Mouse (Mus musculus) midbrain, embryonic 10.5 days (tissue): ENCODE results near the gene Dcst1. TPM values are rescaled to one million over a fixed set of nuclear protein-coding genes. Genes with fewer than 3 reads are reported as not detected.

Experiments used
- DNase-seq: peaks from one replicate; pipeline ENCODE4 v3.0.0-alpha.2; 2017; ENCODE audit warnings: low spot score
- H3K27ac ChIP-seq: fragments of 300-500 bp; sonication (generic); replicated peaks from 2 replicates; pipeline ENCODE4 v1.5.1; 2016; ENCODE audit warnings: mild to moderate bottlenecking
- H3K27me3 ChIP-seq: fragments of 300-500 bp; sonication (generic); 2 replicates; pipeline ENCODE4 v1.6.1; 2016; ENCODE audit warnings: low read depth, mild to moderate bottlenecking; ENCODE audit not compliant: poor library complexity, severe bottlenecking
- H3K36me3 ChIP-seq: fragments of 300-500 bp; sonication (generic); 2 replicates; pipeline ENCODE4 v1.6.1; 2016; ENCODE audit warnings: mild to moderate bottlenecking, moderate library complexity
- H3K4me1 ChIP-seq: fragments of 300-500 bp; sonication (generic); 2 replicates; pipeline ENCODE4 v1.6.1; 2016
- H3K4me3 ChIP-seq: fragments of 300-500 bp; sonication (generic); 2 replicates; pipeline ENCODE4 v1.5.1; 2016; ENCODE audit warnings: mild to moderate bottlenecking, moderate library complexity
- H3K9me3 ChIP-seq: fragments of 300-500 bp; sonication (generic); replicated peaks from 2 replicates; pipeline ENCODE4 v1.6.1; 2016; ENCODE audit warnings: mild to moderate bottlenecking
- whole genome bisulfite sequencing: fragments of 180-500 bp; shearing (Covaris S2); methylation state at CpG from one replicate; pipeline ENCODE4 v1.1.7; 2016; 5-methylcytosine and 5-hydroxymethylcytosine counted together
- polyA plus RNA-seq: library from polyadenylated mRNA; unstranded; fragments of >200 nt; fragmentation: Nextera tagmentation; extraction: Ambion mirVana; gene quantifications from 2 replicates; pipeline ENCODE4 v1.2.1, GENCODE M21; 2016

Gene Dcst1
- 0.11 and 0.20 TPM in 2 replicates for polyA plus RNA-seq

GRCm38 (mm10) chr3:89365153-89365485 is at the start of gene Dcst1:
Gene Dcst1 (minus strand): TSS chr3:89365253.
- peaks cover 19% of the 10 kb centered on the region for H3K4me1 ChIP-seq
- 81% methylated on average over 11 of the region's 11 CpGs for WGBS
- H3K4me3 ChIP-seq = no peak within 1 kb of the TSS
- peaks cover 10% of the 10 kb centered on the region; the same call in 1 of the 2 replicates for H3K27me3 ChIP-seq
- H3K9me3 ChIP-seq = no peaks in the 10 kb centered on the region
- peak within 1 kb of the TSS; percentile 38; the same call in 1 of the 2 replicates for H3K27ac ChIP-seq
- no peak for DNase-seq
- H3K36me3 ChIP-seq = no peaks in the 10 kb centered on the region

DNA sequence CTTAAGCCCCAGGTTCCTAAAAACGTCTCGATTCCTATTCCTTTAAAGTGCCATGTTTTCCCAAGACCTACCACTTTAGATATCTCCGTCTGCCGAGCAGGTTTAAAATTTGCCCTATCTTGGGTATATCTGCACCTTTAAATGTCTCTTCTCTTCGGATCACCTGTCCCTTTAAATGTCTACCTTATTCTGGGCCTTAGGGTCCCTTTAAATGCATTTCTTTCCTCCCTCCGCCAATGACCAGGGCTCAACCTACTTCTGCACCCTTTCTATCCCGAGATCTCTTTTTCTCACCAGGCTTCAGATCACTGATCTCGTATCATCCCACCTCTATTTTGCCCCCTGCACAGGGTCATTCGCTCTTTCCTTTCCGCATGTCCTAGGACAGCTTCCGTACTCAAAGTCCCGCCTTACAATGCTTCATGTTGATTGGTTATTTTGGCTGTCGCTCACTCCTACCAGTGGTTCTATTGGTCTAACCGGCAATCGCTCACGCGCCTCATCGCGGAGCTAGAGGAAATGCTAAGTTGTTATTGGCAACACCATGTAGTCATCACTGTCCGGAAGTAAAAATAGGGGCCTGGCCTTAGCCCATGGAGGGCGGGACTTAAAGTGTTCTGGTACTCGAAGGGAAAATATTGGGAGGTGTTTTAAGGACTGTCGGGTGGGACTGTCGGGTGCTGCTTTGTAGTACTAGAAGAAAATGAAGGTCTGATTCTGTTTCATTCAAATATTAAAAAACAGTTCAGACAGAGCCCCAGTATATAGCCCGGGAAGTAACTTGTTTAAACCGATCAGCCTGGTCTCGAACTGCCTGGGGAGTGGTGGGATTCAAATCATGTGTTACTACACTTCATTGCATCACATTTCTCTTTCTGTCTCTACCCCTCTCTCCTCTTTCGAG is 46.7 kb upstream of the Dcst1 start, which contains the start of gene Flad1:
Gene Flad1 (minus strand): TSS at position 381 of the 904 bp plus-strand sequence.
- H3K27ac ChIP-seq = peak within 1 kb of the TSS; percentile 74
- H3K9me3 ChIP-seq = no peaks in the 10 kb centered on the region
- 6% methylated on average over 28 of the region's 28 CpGs for WGBS

DNA sequence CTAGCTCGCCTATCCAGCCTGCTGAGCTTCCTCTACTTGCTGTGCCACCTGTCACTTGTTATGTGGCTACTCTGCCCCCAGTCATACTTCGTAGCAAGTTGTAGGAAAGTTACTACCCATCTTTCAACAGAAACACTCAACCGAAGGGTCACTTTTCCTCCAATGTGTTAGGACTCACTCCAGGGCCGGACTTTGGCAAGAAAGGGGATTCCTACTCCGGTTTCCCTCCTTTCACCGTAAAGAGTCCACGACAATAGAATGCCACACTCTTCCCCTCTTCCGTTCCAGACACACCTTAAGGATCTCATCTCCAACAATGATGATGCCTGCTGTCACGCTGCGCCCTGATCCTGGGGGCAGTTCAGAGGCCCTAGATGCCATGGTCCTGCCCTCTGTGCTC is 45.8 kb upstream of the Dcst1 start:
- Histone ChIP-seq H3K4me3 (peak overlapping the region; percentile 65), H3K27me3 (no peaks in the 10 kb centered on the region), H3K36me3 (peaks cover 54% of the 10 kb centered on the region), H3K4me1 (peaks cover 17% of the 10 kb centered on the region), H3K9me3 (no peaks in the 10 kb centered on the region), H3K27ac (peak overlapping the region; percentile 73; the same call in 1 of the 2 replicates)
- no peak for DNase-seq
- WGBS = 82% methylated on average over 10 of the region's 10 CpGs

More for the DNA sequence above, 46.7 kb upstream of the Dcst1 start, which contains the start of gene Flad1:
- Histone ChIP-seq H3K4me3 (peak within 1 kb of the TSS; percentile 65), H3K4me1 (peaks cover 23% of the 10 kb centered on the region), H3K36me3 (peaks cover 61% of the 10 kb centered on the region), H3K27me3 (no peaks in the 10 kb centered on the region)
- peak; percentile 95 for DNase-seq

GRCm38 (mm10) chr3:89409701-89410100 is 44.6 kb upstream of the Dcst1 start:
- Histone ChIP-seq H3K4me3 (no peak overlapping the region), H3K9me3 (no peaks in the 10 kb centered on the region), H3K36me3 (peaks cover 49% of the 10 kb centered on the region), H3K27ac (no peak overlapping the region), H3K4me1 (peaks cover 17% of the 10 kb centered on the region), H3K27me3 (no peaks in the 10 kb centered on the region)
- no peak for DNase-seq
- 98% methylated on average over 3 of the region's 3 CpGs for WGBS

DNA sequence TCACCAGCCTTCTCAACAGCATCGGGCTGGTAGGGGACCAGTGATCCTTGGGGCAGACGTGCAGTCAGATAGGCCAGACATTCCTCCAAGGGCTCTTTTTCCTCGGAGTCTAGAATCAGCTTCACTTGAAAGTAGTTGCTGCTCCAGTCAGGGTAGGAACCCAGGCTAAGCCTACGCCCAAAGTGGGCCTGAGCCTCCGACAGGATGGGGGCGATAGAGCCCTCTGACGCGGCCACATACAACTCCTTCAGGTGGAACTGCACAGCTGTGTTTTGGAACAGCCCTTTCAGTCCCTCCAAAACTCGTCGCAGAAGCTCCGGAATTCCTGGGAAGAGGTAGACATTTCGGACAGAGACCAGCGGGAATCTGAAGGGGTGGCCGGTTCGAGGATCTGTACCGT is 43.4 kb upstream of the Dcst1 start:
- WGBS = 65% methylated on average over 16 of the region's 16 CpGs
- no peak for DNase-seq
- Histone ChIP-seq H3K36me3 (peaks cover 50% of the 10 kb centered on the region), H3K27ac (no peak overlapping the region), H3K4me1 (peaks cover 17% of the 10 kb centered on the region), H3K27me3 (no peaks in the 10 kb centered on the region), H3K9me3 (no peaks in the 10 kb centered on the region), H3K4me3 (no peak overlapping the region; the same call in 1 of the 2 replicates)

- peaks cover 18% of the 10 kb centered on the region for H3K4me1 ChIP-seq
- no peak overlapping the region for H3K27ac ChIP-seq
- H3K36me3 ChIP-seq = peaks cover 60% of the 10 kb centered on the region
- H3K9me3 ChIP-seq = no peaks in the 10 kb centered on the region
- DNase-seq = no peak
- 91% methylated on average over 6 of the region's 6 CpGs for WGBS
- no peaks in the 10 kb centered on the region for H3K27me3 ChIP-seq
- H3K4me3 ChIP-seq = no peak overlapping the region
Observed at GRCm38 (mm10) chr3:89406887-89407286, 41.8 kb upstream of the Dcst1 start.

DNA sequence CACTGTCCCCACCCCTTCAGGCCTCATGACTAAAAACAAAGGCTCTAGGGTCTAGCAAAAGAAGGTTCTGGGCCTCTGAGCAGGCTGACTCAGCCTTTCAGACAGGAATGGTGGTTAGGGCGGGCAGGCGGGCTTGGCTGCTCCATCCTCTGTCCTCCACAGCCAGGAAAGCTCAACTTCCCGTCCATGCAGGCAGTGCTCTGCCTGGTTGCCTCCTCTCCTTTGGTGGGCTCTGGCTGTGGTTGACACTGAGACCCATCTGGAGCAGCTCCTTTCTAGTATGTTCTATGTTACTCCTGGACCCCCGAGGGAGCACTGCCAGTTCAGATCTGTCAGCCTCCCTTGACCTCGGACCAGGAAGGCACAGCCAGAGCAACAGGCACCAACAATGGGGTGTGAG is 37.6 kb upstream of the Dcst1 start, which contains the start of gene Lenep:
Gene Lenep (minus strand): TSS at position 101 of the 400 bp plus-strand sequence.
- no peaks in the 10 kb centered on the region for H3K27me3 ChIP-seq
- no peak for DNase-seq
- peaks cover 59% of the 10 kb centered on the region for H3K36me3 ChIP-seq
- 76% methylated on average over 5 of the region's 5 CpGs for WGBS
- no peak within 1 kb of the TSS for H3K27ac ChIP-seq
- peaks cover 6% of the 10 kb centered on the region; the same call in 1 of the 2 replicates for H3K4me1 ChIP-seq
- no peak within 1 kb of the TSS for H3K4me3 ChIP-seq
- H3K9me3 ChIP-seq = no peaks in the 10 kb centered on the region

DNA sequence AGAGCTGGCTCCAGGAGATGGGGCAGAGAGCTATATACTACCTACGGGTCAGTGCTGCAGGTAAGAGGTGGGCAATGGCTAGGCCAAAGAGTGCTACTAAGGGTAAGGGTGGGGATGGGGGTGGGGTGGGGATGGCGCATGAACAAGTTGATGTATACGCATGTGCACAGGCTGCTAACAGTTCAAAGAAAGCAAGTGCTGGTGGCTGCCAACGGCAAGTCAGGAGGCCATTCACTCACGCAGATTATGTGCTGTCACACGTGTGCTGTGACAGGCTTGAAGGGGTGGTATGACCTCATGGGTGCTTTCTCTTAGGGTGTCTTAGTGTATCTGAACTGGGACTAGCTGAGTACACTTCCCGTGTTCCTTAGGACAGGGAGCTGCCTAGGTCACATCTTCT is 36.3 kb upstream of the Dcst1 start:
- peaks cover 12% of the 10 kb centered on the region for H3K4me1 ChIP-seq
- H3K36me3 ChIP-seq = peaks cover 48% of the 10 kb centered on the region
- H3K9me3 ChIP-seq = no peaks in the 10 kb centered on the region
- H3K27me3 ChIP-seq = no peaks in the 10 kb centered on the region; the same call in 1 of the 2 replicates
- 93% methylated on average over 7 of the region's 7 CpGs for WGBS
- no peak overlapping the region for H3K27ac ChIP-seq
- no peak overlapping the region for H3K4me3 ChIP-seq
- no peak for DNase-seq

GRCm38 (mm10) chr3:89396654-89397005 is 31.6 kb upstream of the Dcst1 start:
- peak overlapping the region; percentile 79; the same call in 1 of the 2 replicates for H3K27ac ChIP-seq
- H3K9me3 ChIP-seq = no peaks in the 10 kb centered on the region
- no peak for DNase-seq
- H3K27me3 ChIP-seq = peaks cover 25% of the 10 kb centered on the region
- H3K36me3 ChIP-seq = peaks cover 11% of the 10 kb centered on the region; the same call in 1 of the 2 replicates
- 3% methylated on average over 4 of the region's 4 CpGs for WGBS
- H3K4me1 ChIP-seq = peaks cover 53% of the 10 kb centered on the region
- peak overlapping the region; percentile 61 for H3K4me3 ChIP-seq

- WGBS = under 1% methylated on average over 44 of the region's 44 CpGs
Observed at GRCm38 (mm10) chr3:89395806-89396653, 31.0 kb upstream of the Dcst1 start.

GRCm38 (mm10) chr3:89395419-89395805 is 30.4 kb upstream of the Dcst1 start:
- under 1% methylated on average over 10 of the region's 10 CpGs for WGBS
- H3K4me1 ChIP-seq = peaks cover 65% of the 10 kb centered on the region
- no peak for DNase-seq
- H3K27ac ChIP-seq = peak overlapping the region; percentile 88
- H3K36me3 ChIP-seq = 0 out of 2 replicates have a peak, but pooled peaks cover 2% of the 10 kb centered on the region
- peak overlapping the region; percentile 61 for H3K4me3 ChIP-seq
- H3K9me3 ChIP-seq = no peaks in the 10 kb centered on the region
- peaks cover 37% of the 10 kb centered on the region for H3K27me3 ChIP-seq

More at GRCm38 (mm10) chr3:89395806-89396653, 31.0 kb upstream of the Dcst1 start:
- H3K4me1 ChIP-seq = peaks cover 59% of the 10 kb centered on the region
- H3K9me3 ChIP-seq = no peaks in the 10 kb centered on the region
- DNase-seq = peak; percentile 79
- H3K4me3 ChIP-seq = peak overlapping the region; percentile 61
- H3K27ac ChIP-seq = peak overlapping the region; percentile 79
- H3K36me3 ChIP-seq = 0 out of 2 replicates have a peak, but pooled peaks cover 5% of the 10 kb centered on the region
- H3K27me3 ChIP-seq = peaks cover 31% of the 10 kb centered on the region

GRCm38 (mm10) chr3:89394894-89395256 is 29.8 kb upstream of the Dcst1 start:
- Histone ChIP-seq H3K27me3 (peaks cover 42% of the 10 kb centered on the region), H3K4me1 (peaks cover 69% of the 10 kb centered on the region), H3K9me3 (no peaks in the 10 kb centered on the region), H3K36me3 (no peaks in the 10 kb centered on the region), H3K27ac (peak overlapping the region; percentile 88), H3K4me3 (peak overlapping the region; percentile 61)
- WGBS = under 1% methylated on average over 12 of the region's 12 CpGs
- DNase-seq = peak; percentile 89
